Mouse (Mus musculus): ENCODE results near the gene Amfr.

DNA sequence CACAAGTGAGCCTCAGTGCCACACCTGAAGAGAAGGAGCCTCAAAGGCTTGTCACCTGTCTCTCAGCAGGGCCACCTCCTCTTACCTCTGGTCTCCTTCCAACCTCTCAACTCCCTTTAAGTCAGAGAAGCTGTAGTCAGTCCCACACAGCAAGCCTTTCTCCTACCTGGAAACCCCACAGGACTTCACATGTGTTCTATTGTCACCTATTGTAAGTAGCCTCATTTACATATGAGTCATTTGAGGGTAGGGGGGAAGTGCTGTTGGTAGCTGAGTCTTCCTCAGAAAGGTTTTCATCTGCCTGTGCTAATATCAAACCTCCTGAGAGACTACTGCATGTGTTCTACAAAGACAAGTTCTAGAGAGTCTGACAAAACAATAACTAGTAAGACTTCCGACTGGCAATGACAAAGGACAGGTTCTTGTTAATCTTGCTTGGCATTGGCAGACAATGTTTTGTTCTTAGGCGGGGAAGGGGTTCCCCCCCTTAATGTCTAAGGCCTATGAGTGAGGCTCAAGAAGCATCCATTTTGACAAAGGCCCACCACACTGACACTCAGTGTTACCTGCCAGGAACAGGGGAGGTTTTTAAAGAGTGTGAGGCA lies 2.4 kb downstream of the Amfr start:
- TF ChIP-seq CTCF (IDR thresholded peaks at IDR 0.05; ENCODE audit: low read depth) (no peak), EP300 (IDR thresholded peaks at IDR 0.05; ENCODE audit: low read depth) (no peak)
